Mouse (Mus musculus): ENCODE results near the gene Tex21. TPM values are rescaled to one million over a fixed set of nuclear protein-coding genes. Genes with fewer than 3 reads are reported as not detected.
"Not testable (repeated sequence)": the region's sequence is repeated elsewhere in the genome, so short reads cannot be mapped to it uniquely, and the experiment has no call there.

Gene Tex21
- polyA plus RNA-seq, 1 experiment from 2014 or later: not detected

DNA sequence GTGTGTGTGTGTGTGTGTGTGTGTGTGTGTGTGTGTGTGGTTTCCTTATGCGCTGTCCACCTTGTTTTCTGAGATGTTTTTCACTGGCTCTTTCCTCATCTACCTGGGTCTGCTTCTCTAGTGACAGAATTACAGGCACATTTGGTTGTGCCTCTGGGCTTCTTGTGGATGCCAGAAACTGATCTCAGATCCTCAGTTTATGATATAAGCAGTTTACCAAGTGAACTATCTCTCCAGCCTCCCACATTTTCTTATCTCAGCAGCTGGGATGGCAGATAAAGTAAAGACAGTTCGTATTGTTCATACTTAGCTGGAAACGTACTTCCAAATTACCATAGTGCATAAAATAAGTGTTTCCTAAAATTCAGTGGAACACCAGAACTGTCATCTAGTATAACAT, 5.5 kb downstream of the Tex21 start:
- no peaks in the 10 kb centered on the region for H3K4me1 ChIP-seq (ENCODE audit: insufficient read depth, low read depth, low read length)
- H3K9me3 ChIP-seq (ENCODE audit: low read length): no peaks in the 10 kb centered on the region
- H3K9ac ChIP-seq (replicated peaks; ENCODE audit: low read depth): no peak overlapping the region
- no peaks in the 10 kb centered on the region for H3K36me3 ChIP-seq (ENCODE audit: insufficient read depth, low read length)
- no peak overlapping the region for H3K4me3 ChIP-seq (ENCODE audit: low read depth, low read length)
- H3K4me2 ChIP-seq (replicated peaks; ENCODE audit: low read depth, low read length): no peak overlapping the region
- WGBS: 65% methylated on average over 3 of the region's 3 CpGs
- H3K27me3 ChIP-seq (replicated peaks; ENCODE audit: insufficient read depth, low read length): no peaks in the 10 kb centered on the region
- no peak for ATAC-seq
- H3K27ac ChIP-seq (ENCODE audit: low read length): no peak overlapping the region
- DNase-seq (ENCODE audit: low spot score): no peak
- no peak for TF ChIP-seq EP300 (IDR thresholded peaks at IDR 0.05)

DNA sequence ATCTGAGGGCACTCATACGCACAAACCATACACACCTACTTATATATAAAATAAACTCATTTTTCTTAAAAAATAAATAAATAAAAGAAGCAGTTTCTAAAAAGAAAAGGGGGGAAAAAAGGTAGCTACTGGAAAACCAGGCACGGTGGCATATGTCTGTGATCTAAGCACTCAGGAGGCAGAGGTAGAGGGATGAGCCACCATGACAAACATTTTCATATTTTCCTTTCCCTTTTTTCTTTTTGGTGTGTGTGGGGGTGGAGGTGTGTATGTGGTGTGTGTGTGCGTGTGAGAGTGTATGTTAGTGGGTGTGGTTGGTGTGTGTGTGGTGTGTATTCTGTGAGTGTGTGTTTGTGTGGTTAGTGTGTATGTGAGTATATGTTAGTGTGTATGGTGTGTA, 5.9 kb downstream of the Tex21 start:
- Histone ChIP-seq H3K36me3 (ENCODE audit: insufficient read depth, low read length) (no peaks in the 10 kb centered on the region), H3K9ac (replicated peaks; ENCODE audit: low read depth) (no peak overlapping the region), H3K9me3 (ENCODE audit: low read length) (no peaks in the 10 kb centered on the region), H3K4me2 (replicated peaks; ENCODE audit: low read depth, low read length) (no peak overlapping the region), H3K4me3 (ENCODE audit: low read depth, low read length) (no peak overlapping the region), H3K27me3 (replicated peaks; ENCODE audit: insufficient read depth, low read length) (no peaks in the 10 kb centered on the region), H3K4me1 (ENCODE audit: insufficient read depth, low read depth, low read length) (no peaks in the 10 kb centered on the region), H3K27ac (ENCODE audit: low read length) (no peak overlapping the region)
- TF ChIP-seq CTCF (IDR thresholded peaks at IDR 0.05): no peak
- no peak for TF ChIP-seq EP300 (IDR thresholded peaks at IDR 0.05)
- ATAC-seq (no peak), DNase-seq (ENCODE audit: low spot score) (no peak)
- WGBS: 82% methylated on average over 3 of the region's 3 CpGs

DNA sequence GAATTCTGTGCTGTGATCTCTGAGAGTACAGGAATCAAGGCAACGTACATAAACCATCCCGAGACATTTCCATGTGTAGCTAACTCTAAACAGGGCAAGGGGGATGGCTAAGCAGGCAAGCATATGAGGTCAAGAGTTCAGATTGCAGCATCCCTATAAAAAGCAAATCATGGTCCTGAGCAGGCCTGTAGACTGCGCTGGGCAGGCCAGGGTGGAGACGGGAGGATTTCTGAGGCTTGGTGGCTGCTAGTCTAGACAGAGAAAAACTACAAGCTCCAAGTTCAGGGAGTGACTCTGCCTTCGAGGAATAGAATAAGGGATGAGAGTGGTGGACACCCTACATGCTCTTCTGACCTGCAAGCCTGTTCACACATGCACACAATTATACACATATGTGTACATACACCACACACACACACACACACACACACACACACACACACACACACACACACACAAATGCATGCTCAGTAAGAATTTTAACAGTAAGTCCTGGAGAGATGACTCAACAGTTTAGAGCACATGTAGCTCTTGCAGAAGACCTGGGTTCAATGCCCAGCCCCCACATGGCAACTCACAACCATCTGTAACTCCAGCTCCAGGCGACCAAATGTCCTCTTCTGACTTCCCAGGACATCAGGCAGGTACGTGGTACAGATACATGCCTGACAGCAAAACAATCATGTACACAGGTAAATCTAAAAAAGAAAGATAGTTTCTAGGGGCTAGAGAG, 6.5 kb downstream of the Tex21 start:
- Histone ChIP-seq H3K36me3 (ENCODE audit: insufficient read depth, low read length) (no peaks in the 10 kb centered on the region), H3K4me1 (ENCODE audit: insufficient read depth, low read depth, low read length) (no peaks in the 10 kb centered on the region), H3K4me3 (ENCODE audit: low read depth, low read length) (no peak overlapping the region), H3K4me2 (replicated peaks; ENCODE audit: low read depth, low read length) (no peak overlapping the region), H3K27ac (ENCODE audit: low read length) (no peak overlapping the region), H3K9ac (replicated peaks; ENCODE audit: low read depth) (no peak overlapping the region), H3K27me3 (replicated peaks; ENCODE audit: insufficient read depth, low read length) (no peaks in the 10 kb centered on the region), H3K9me3 (ENCODE audit: low read length) (no peaks in the 10 kb centered on the region)
- DNase-seq (ENCODE audit: low spot score) (no peak), ATAC-seq (no peak)
- no peak for TF ChIP-seq CTCF (IDR thresholded peaks at IDR 0.05)
- TF ChIP-seq EP300 (IDR thresholded peaks at IDR 0.05): no peak
- 64% methylated on average over 7 of the region's 7 CpGs for WGBS

DNA sequence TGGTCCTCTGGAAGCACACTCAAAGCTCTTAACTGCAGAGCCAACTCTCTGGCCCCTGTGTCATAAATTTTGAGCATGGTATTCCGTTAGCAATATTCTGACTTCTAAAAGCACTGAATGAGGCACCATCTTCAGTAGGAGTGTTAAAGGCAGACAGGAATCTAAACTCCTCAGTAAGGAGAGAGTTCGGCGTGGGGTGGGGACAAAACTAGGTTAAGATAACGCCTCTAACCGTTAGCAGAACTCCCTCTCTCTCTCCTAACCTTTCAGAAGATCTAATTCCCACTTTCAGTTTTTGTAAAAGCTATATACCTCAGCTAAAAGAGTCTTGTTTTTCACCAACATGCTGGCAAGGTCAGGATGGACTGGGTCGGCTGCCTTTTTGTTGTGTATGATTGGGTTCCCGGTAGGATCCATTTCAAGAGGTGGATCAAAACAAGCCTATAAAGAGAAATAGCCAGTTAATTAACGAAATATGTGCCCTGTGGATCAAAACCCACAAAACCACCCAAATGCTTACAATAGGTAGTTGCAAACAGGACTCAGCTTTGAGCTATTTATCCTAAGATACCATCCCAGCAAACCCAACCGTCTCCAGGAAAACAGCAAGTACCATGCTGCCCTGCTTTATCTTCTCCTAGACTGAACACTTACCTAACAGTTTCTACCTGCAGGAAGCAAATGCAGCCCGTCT, 7.3 kb downstream of the Tex21 start:
- Histone ChIP-seq H3K9ac (replicated peaks; ENCODE audit: low read depth) (no peak overlapping the region), H3K4me3 (ENCODE audit: low read depth, low read length) (no peak overlapping the region), H3K4me1 (ENCODE audit: insufficient read depth, low read depth, low read length) (no peaks in the 10 kb centered on the region), H3K4me2 (replicated peaks; ENCODE audit: low read depth, low read length) (no peak overlapping the region), H3K36me3 (ENCODE audit: insufficient read depth, low read length) (no peaks in the 10 kb centered on the region), H3K9me3 (ENCODE audit: low read length) (no peaks in the 10 kb centered on the region), H3K27me3 (replicated peaks; ENCODE audit: insufficient read depth, low read length) (no peaks in the 10 kb centered on the region), H3K27ac (ENCODE audit: low read length) (no peak overlapping the region)
- 65% methylated on average over 10 of the region's 10 CpGs for WGBS
- TF ChIP-seq EP300 (IDR thresholded peaks at IDR 0.05): no peak
- no peak for TF ChIP-seq CTCF (IDR thresholded peaks at IDR 0.05)
- ATAC-seq: no peak
- no peak for DNase-seq (ENCODE audit: low spot score)

GRCm38 (mm10) chr12:76235253-76235652, 11.3 kb downstream of the Tex21 start:
- Histone ChIP-seq H3K9ac (replicated peaks; ENCODE audit: low read depth) (no peak overlapping the region), H3K4me3 (ENCODE audit: low read depth, low read length) (no peak overlapping the region), H3K27ac (ENCODE audit: low read length) (no peak overlapping the region), H3K9me3 (ENCODE audit: low read length) (no peaks in the 10 kb centered on the region), H3K27me3 (replicated peaks; ENCODE audit: insufficient read depth, low read length) (no peaks in the 10 kb centered on the region), H3K4me1 (ENCODE audit: insufficient read depth, low read depth, low read length) (no peaks in the 10 kb centered on the region), H3K36me3 (ENCODE audit: insufficient read depth, low read length) (no peaks in the 10 kb centered on the region), H3K4me2 (replicated peaks; ENCODE audit: low read depth, low read length) (no peak overlapping the region)
- WGBS: 62% methylated on average over 6 of the region's 6 CpGs
- TF ChIP-seq CTCF (IDR thresholded peaks at IDR 0.05): no peak
- TF ChIP-seq EP300 (IDR thresholded peaks at IDR 0.05): no peak
- no peak for DNase-seq (ENCODE audit: low spot score)
- no peak for ATAC-seq

GRCm38 (mm10) chr12:76230644-76231043, 15.9 kb downstream of the Tex21 start:
- Histone ChIP-seq H3K36me3 (ENCODE audit: insufficient read depth, low read length) (no peaks in the 10 kb centered on the region), H3K4me3 (ENCODE audit: low read depth, low read length) (no peak overlapping the region), H3K4me2 (replicated peaks; ENCODE audit: low read depth, low read length) (no peak overlapping the region), H3K4me1 (ENCODE audit: insufficient read depth, low read depth, low read length) (no peaks in the 10 kb centered on the region), H3K9ac (replicated peaks; ENCODE audit: low read depth) (no peak overlapping the region), H3K9me3 (ENCODE audit: low read length) (no peaks in the 10 kb centered on the region), H3K27me3 (replicated peaks; ENCODE audit: insufficient read depth, low read length) (no peaks in the 10 kb centered on the region; the same call in 1 of the 2 replicates), H3K27ac (ENCODE audit: low read length) (no peak overlapping the region)
- no peak for DNase-seq (ENCODE audit: low spot score)
- 75% methylated on average over 4 of the region's 6 CpGs for WGBS
- TF ChIP-seq CTCF (IDR thresholded peaks at IDR 0.05) (no peak), EP300 (IDR thresholded peaks at IDR 0.05) (no peak)
- ATAC-seq: no peak

- H3K4me1 ChIP-seq (ENCODE audit: insufficient read depth, low read depth, low read length); H3K27me3 ChIP-seq (replicated peaks; ENCODE audit: insufficient read depth, low read length); H3K27ac ChIP-seq (ENCODE audit: low read length); H3K4me2 ChIP-seq (replicated peaks; ENCODE audit: low read depth, low read length); H3K36me3 ChIP-seq (ENCODE audit: insufficient read depth, low read length); H3K9ac ChIP-seq (replicated peaks; ENCODE audit: low read depth); DNase-seq (ENCODE audit: low spot score); H3K4me3 ChIP-seq (ENCODE audit: low read depth, low read length); H3K9me3 ChIP-seq (ENCODE audit: low read length); ATAC-seq: not testable (repeated sequence)
- WGBS: 44% methylated on average over 3 of the region's 8 CpGs
Observed at GRCm38 (mm10) chr12:76222104-76222503, 24.4 kb downstream of the Tex21 start.
